Mouse (Mus musculus) kidney, embryonic 14.5 days (tissue): ENCODE data around the gene Olfr1396. TPM values are rescaled to one million over a fixed set of nuclear protein-coding genes. Genes with fewer than 3 reads are reported as not detected.
"Not testable (repeated sequence)": the region's sequence is repeated elsewhere in the genome, so short reads cannot be mapped to it uniquely, and the experiment has no call there.

Experiments used
- ATAC-seq: fragments of 200-750 bp; cut with Nextera tagmentation; 2 replicates; pipeline ENCODE4 v1.8.0; 2017; ENCODE audit warnings: moderate number of reproducible peaks, mild to moderate bottlenecking, moderate TSS enrichment, moderate library complexity; ENCODE audit not compliant: low FRiP score, low TSS enrichment
- H3K27ac ChIP-seq: fragments of 300-500 bp; sonication (generic); 2 replicates; pipeline ENCODE4 v1.5.1; 2014; ENCODE audit warnings: low read depth, mild to moderate bottlenecking, low read length, moderate library complexity, mixed read lengths
- H3K27me3 ChIP-seq: fragments of 300-500 bp; sonication (generic); 2 replicates; pipeline ENCODE4 v1.6.1; 2014; ENCODE audit warnings: mild to moderate bottlenecking, low read length; ENCODE audit not compliant: control insufficient read depth, insufficient read depth
- H3K36me3 ChIP-seq: fragments of 300-500 bp; sonication (generic); 2 replicates; pipeline ENCODE4 v1.6.1; 2014; ENCODE audit warnings: low read length, mixed read lengths; ENCODE audit not compliant: control insufficient read depth, insufficient read depth
- H3K4me1 ChIP-seq: fragments of 300-500 bp; sonication (generic); 2 replicates; pipeline ENCODE4 v1.6.1; 2014; ENCODE audit warnings: low read length, mixed read lengths; ENCODE audit not compliant: control insufficient read depth, insufficient read depth
- H3K4me2 ChIP-seq: fragments of 300-500 bp; sonication (generic); replicated peaks from 2 replicates; pipeline ENCODE4 v1.6.1; 2014; ENCODE audit warnings: low read depth, mild to moderate bottlenecking, low read length
- H3K4me3 ChIP-seq: fragments of 300-500 bp; sonication (generic); 2 replicates; pipeline ENCODE4 v1.5.1; 2014; ENCODE audit warnings: mild to moderate bottlenecking, low read length
- H3K9ac ChIP-seq: fragments of 300-500 bp; sonication (generic); 2 replicates; pipeline ENCODE4 v1.6.1; 2014; ENCODE audit warnings: low read depth, mild to moderate bottlenecking, low read length, moderate library complexity
- H3K9me3 ChIP-seq: fragments of 300-500 bp; sonication (generic); 2 replicates; pipeline ENCODE4 v1.6.1; 2016; ENCODE audit warnings: low read length; ENCODE audit not compliant: control insufficient read depth
- WGBS: fragments of 180-500 bp; shearing (Covaris S2); extraction: QIAGEN DNeasy Blood & Tissue Kit; methylation state at CpG from one replicate; pipeline ENCODE4 v1.1.7; 2014; 5-methylcytosine and 5-hydroxymethylcytosine counted together
- polyA plus RNA-seq: library from polyadenylated mRNA; unstranded; fragments of >200 nt; fragmentation: Nextera tagmentation; extraction: Ambion mirVana; gene quantifications from 2 replicates; pipeline ENCODE4 v1.2.1, GENCODE M21; 2014

Olfr1396 gene
- polyA plus RNA-seq, 1 experiment from 2014 or later = not detected

DNA sequence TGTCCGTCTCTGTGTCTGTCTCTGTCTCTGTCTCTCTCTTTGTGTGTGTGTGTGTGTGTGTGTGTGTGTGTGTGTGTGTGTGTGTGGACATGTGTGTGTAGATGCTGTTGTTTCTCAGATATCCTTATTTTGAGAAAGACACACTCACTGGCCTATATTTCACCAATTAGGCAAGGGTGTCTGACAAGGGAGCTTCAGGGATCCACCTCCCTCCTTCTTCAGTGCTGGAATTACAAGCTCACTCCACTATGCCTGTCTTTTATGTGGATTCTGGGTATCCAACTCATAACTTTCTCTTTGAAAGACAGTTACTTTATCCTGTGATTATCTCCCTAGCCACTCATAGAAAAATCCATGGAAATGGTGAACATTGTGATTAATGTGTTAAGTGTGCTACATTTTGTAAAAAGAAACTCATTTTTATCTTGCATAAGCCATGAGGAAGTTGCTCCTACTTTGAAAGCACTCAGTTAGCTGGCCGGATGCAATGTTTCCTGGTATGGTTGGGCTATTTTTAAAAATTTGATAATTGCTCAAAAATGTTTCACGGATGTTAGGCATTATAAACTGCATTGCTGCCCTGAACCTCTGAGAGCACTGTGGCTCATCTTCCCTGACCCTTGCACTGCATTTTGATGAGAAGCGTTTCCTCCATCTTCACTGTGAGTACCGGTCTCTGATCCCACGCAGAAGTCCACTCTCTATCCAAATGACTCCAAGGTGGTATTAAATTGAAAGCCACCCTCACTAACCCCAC lies 38.5 kb downstream of the Olfr1396 start, which contains the start of gene Ifi47:
Ifi47 (plus strand) TSS at position 587 of the 757 bp plus-strand sequence.
- H3K36me3 ChIP-seq, H3K27ac ChIP-seq, H3K9ac ChIP-seq, H3K4me1 ChIP-seq, H3K27me3 ChIP-seq, H3K4me2 ChIP-seq, ATAC-seq, H3K9me3 ChIP-seq, H3K4me3 ChIP-seq: not testable (repeated sequence)
- 71% methylated on average over 6 of the region's 6 CpGs for WGBS

DNA sequence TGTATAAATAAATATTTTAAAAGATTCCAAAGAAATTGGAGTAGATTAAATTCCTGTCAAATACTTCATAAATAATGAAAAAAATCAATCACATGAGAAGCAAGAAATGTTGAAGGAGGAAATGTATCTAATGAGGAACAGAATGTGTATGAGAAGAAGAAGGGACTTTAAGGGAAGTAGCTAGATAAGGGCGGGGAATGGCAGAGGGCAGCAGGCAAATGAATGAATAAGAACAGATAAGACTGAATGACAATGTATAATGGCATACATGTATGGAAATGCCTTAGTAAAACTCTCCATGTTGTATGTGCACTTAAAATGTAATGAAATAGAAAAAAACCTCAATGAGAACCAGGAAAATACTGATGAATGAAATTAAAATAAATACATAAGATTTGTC lies 46.3 kb downstream of the Olfr1396 start:
- no peak overlapping the region for H3K4me2 ChIP-seq
- no peaks in the 10 kb centered on the region for H3K4me1 ChIP-seq
- no peak for ATAC-seq
- no peaks in the 10 kb centered on the region for H3K27me3 ChIP-seq
- 89% methylated on average over 1 of the region's 1 CpGs for WGBS
- H3K9me3 ChIP-seq = no peaks in the 10 kb centered on the region
- no peak overlapping the region for H3K9ac ChIP-seq
- no peaks in the 10 kb centered on the region for H3K36me3 ChIP-seq
- H3K27ac ChIP-seq = no peak overlapping the region
- no peak overlapping the region for H3K4me3 ChIP-seq

DNA sequence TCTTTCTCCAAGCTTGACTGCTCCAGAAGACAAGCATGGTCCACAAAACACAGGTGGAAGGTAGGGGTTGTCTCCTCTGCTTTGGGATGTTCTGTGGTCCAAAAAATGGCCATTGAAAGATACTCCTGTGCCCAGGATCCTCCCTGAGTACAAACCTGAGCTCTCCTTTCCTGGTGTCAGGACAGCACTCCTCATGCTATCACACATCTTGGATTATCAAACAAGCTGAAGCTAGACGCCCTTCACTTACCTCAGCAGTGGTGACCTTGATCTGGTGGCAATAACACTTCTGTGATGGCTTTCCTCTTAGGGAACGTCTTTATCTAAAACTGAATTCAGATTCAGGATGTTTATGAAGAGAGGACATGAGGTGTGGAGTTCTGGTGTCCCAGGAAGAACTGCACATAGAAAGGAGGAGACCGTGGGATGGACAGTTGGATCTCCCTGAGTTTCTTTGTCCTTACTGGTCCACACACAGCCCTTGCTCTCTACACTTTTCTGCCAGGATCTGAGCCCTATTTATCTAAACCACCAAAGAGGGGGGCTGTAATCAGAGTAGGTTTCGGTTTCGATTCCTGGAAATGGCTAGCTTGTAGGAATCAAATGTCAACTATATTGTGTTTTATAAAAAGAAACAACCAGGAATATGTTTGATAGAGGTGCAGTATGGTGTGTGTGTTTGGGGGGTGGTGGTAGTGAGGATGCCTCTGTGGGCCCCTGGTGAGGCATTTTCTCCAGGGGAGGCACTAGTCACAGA lies 50.8 kb downstream of the Olfr1396 start, which contains the start of gene Tgtp2:
Tgtp2 (minus strand) TSS at position 494 of the 757 bp plus-strand sequence.
- not testable (repeated sequence) for H3K27me3 ChIP-seq, ATAC-seq, H3K9me3 ChIP-seq, H3K27ac ChIP-seq, H3K36me3 ChIP-seq, H3K9ac ChIP-seq, H3K4me3 ChIP-seq, H3K4me2 ChIP-seq, H3K4me1 ChIP-seq
- WGBS = 85% methylated on average over 5 of the region's 5 CpGs

DNA sequence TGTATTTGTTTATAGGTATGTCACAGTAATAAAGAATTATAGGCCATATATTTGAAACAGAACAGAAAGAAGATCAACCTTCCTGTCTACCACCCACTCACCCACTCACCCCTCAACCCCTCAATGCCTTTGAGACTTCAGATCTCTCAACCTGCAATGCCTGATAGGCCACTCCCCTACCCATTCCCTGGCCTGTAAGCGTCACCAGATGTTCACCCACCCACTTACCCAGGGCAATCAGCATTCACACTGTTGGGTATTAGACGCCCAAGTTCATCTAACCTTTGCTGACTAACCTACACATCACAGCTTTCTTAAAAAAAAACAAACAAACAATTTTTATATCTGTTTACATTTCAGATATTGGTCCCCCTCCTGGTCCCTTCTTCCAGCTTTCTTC lies 52.8 kb downstream of the Olfr1396 start:
- ATAC-seq, H3K9me3 ChIP-seq, H3K4me3 ChIP-seq, H3K9ac ChIP-seq, H3K36me3 ChIP-seq, H3K27me3 ChIP-seq, H3K4me2 ChIP-seq, H3K4me1 ChIP-seq, H3K27ac ChIP-seq: not testable (repeated sequence)
- WGBS = 61% methylated on average over 1 of the region's 2 CpGs

DNA sequence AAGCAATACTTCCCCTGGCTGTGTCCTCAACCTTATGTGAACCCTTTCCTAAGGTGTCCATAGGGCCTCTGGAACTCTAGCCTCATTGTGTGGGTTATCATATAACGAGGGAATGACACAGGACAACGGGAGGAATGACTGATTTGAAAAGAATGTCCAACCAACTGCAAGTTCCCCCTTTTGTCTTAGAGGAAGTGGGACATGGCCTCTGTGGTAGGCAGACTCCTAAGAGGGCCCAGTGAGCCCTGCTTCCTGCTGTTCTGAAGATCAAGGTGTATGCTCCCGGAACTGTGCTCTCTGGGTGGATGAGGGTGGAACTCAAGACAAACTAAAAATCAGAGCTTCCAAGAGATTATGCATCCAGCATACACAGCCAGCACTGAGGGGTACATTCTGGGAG lies 54.6 kb downstream of the Olfr1396 start:
- H3K4me3 ChIP-seq, H3K36me3 ChIP-seq, H3K27me3 ChIP-seq, H3K27ac ChIP-seq, ATAC-seq, H3K4me2 ChIP-seq, H3K4me1 ChIP-seq, H3K9me3 ChIP-seq, H3K9ac ChIP-seq: not testable (repeated sequence)
- WGBS = 79% methylated on average over 2 of the region's 3 CpGs

Other genes starting within 250 kb of the Olfr1396 start
- 11.7 and 13.2 TPM in 2 replicates for gene Irgm1, start 243.2 kb downstream of the Olfr1396 start, polyA plus RNA-seq
- gene Gm5431, start 212.7 kb downstream of the Olfr1396 start, polyA plus RNA-seq = 0.15 and 0.23 TPM in 2 replicates
- 1.9 and 2.5 TPM in 2 replicates for gene Psme2b, start 168.7 kb downstream of the Olfr1396 start, polyA plus RNA-seq
- gene Olfr56, start 136.0 kb downstream of the Olfr1396 start, polyA plus RNA-seq = not detected in 2 replicates
- gene 9930111J21Rik1, start 135.5 kb downstream of the Olfr1396 start, polyA plus RNA-seq = 0.20 and 0.53 TPM in 2 replicates
- not detected in 2 replicates for gene Gm12185, start 122.6 kb downstream of the Olfr1396 start, polyA plus RNA-seq
- 0.15 TPM in 1 of 2 replicates, not detected in the other for gene Tgtp1, start 120.7 kb downstream of the Olfr1396 start, polyA plus RNA-seq
- 0.29 and 0.39 TPM in 2 replicates for gene 9930111J21Rik2, start 63.6 kb downstream of the Olfr1396 start, polyA plus RNA-seq
- 0.20 TPM in 1 of 2 replicates, not detected in the other for gene Tgtp2, start 50.7 kb downstream of the Olfr1396 start, polyA plus RNA-seq
- gene Ifi47, start 38.3 kb downstream of the Olfr1396 start, polyA plus RNA-seq = 1.7 and 2.0 TPM in 2 replicates
- gene Olfr1395, start 27.4 kb upstream of the Olfr1396 start, polyA plus RNA-seq = not detected in 2 replicates
- not detected in 2 replicates for gene Olfr1394, start 39.5 kb upstream of the Olfr1396 start, polyA plus RNA-seq
- 1.6 and 3.1 TPM in 2 replicates for gene Btnl9, start 72.3 kb upstream of the Olfr1396 start, polyA plus RNA-seq
- gene Zfp62, start 88.4 kb upstream of the Olfr1396 start, polyA plus RNA-seq = 27.6 and 51.1 TPM in 2 replicates
- gene Mgat1, start 129.3 kb upstream of the Olfr1396 start, polyA plus RNA-seq = 43.8 and 55.3 TPM in 2 replicates
- not detected in 2 replicates for gene Olfr1393, start 163.4 kb upstream of the Olfr1396 start, polyA plus RNA-seq
- not detected in 2 replicates for gene Olfr1392, start 170.4 kb upstream of the Olfr1396 start, polyA plus RNA-seq
- gene Olfr10, start 189.9 kb upstream of the Olfr1396 start, polyA plus RNA-seq = not detected in 2 replicates
- not detected in 2 replicates for gene Olfr1391, start 207.9 kb upstream of the Olfr1396 start, polyA plus RNA-seq
- not detected in 2 replicates for gene Olfr1390, start 220.3 kb upstream of the Olfr1396 start, polyA plus RNA-seq